Mouse (Mus musculus): ENCODE results near the gene Rnf150. TPM values are rescaled to one million over a fixed set of nuclear protein-coding genes. Genes with fewer than 3 reads are reported as not detected.

Rnf150 gene
- total RNA-seq, 2 experiments from 2014 or later: 48.5 to 48.8 TPM

DNA sequence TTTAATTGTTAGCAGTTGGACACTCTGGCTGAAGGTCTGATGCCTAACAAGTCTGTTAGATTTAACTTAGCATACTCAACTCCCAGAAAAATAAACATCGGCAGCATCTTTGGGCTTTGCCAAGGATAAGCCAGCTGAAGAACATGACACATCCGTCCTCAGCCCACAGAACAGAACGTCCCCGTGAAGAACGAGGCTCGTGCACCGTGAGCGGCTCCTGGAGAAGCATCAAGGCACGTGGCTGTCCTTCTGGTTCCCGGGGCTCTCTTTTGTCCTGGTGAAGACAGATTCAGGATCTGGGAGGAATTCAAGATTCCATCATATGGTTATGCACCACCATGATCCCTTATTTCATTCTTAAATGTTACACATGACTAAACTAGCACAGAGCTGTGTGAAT is 175.4 kb downstream of the Rnf150 start:
- no peak for TF ChIP-seq CTCF (IDR thresholded peaks at IDR 0.05)
- Histone ChIP-seq H3K27ac (0 out of 2 replicates have a peak overlapping the region, but pooled peaks have one; percentile 29), H3K4me3 (no peak overlapping the region)
- peak; percentile 61 to 78 for DNase-seq (ENCODE audit: extremely low spot score in 1 of 2, low spot score in 2 of 2)
- intact Hi-C loops (cut with DNase I): loop anchor here (1.0 to 5.0 kb wide), 2 partner anchors 71 to 173 kb away; no protein-coding TSS in a partner anchor

DNA sequence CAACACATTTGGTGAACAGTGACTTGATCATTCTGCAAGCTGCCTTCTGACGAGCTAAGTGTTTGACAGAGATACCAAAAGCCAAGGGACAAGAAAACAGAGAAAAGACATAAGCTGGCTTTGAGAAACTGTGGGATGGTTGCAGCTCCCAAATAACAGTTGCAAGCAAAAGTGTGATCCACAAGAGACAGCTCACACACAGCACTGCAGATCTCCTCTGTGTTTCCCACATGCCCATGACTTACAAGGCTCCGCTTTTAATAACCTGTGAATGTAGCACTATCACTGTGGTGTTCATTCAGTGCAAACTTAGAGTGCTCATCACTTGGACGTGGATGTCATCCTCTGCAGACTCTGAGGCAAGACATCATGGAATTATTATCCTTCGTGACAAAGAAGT is 178.3 kb downstream of the Rnf150 start:
- intact Hi-C loops (cut with DNase I): no loop called here
- H3K27ac ChIP-seq: no peak overlapping the region
- no peak overlapping the region for H3K4me3 ChIP-seq
- DNase-seq (ENCODE audit: extremely low spot score in 1 of 2, low spot score in 2 of 2): peak in 1 of 2 experiments; percentile 8
- no peak for TF ChIP-seq CTCF (IDR thresholded peaks at IDR 0.05)

DNA sequence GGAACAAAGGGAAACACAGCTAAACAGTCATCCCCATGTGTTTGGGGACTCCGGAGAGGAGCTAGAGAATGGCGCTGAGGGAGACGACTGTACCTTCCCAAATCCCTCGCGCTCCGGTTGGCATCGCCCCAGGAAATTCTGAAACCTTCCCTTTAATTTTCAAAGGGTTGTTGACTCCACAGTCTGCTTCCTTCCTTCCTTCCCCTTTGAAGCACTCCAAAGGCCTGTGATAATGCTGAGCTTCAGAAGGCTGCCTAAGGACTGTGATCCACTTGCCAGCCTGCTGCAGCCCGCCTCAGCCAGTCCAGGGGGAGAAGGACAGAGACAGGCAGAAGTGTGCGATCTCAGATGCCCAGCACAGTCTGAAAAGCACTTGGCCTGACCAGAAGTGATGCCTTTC is 183.8 kb downstream of the Rnf150 start:
- H3K27ac ChIP-seq: no peak overlapping the region
- H3K4me3 ChIP-seq: no peak overlapping the region
- intact Hi-C loops (cut with DNase I): no loop called here
- TF ChIP-seq CTCF (IDR thresholded peaks at IDR 0.05): no peak
- DNase-seq (ENCODE audit: extremely low spot score in 1 of 2, low spot score in 2 of 2): no peak

DNA sequence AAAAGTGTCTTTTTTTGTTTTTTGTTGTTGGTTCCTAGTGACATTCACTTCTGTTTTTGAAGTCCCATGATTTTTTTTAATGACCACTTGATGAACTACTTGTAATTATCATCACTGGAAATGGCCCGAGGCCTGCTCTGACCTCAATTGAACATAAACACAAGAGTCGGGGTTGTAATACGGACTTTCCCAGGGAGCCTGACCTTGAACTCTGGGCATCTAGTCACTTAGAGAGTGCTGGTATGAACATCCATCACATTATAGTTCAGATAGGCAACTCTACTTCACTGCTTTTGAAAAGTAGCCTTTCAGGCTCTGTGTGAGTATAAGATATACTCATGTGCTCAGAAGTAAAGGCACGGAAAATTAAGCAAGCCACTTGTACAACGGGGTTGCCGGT is 185.4 kb downstream of the Rnf150 start:
- H3K27ac ChIP-seq: no peak overlapping the region
- TF ChIP-seq CTCF (IDR thresholded peaks at IDR 0.05): no peak
- H3K4me3 ChIP-seq: no peak overlapping the region
- no peak for DNase-seq (ENCODE audit: extremely low spot score in 1 of 2, low spot score in 2 of 2)
- intact Hi-C loops (cut with DNase I): no loop called here

DNA sequence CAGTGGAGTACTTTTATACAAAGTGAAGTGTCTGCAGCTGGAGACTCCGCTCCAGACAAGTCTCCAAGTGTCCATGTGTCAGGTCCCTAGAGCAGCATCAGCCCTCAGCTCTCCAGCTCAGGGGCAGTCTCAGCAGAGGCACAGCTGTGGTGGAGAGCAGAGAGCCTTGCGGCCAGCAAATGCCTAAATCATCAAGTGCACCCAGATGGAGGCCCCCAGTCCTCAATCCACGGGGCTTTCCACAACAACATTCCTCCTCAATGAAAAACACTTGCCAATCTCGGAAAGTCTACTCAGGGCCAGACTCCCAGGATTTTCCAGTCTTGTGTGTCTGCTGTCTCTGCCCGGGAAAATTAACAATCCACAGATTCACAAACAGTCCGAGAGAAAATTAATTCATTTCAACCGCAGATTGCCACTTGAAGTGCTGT is 186.0 kb downstream of the Rnf150 start:
- no peak overlapping the region for H3K27ac ChIP-seq
- intact Hi-C loops (cut with DNase I): no loop called here
- no peak overlapping the region for H3K4me3 ChIP-seq
- no peak for DNase-seq (ENCODE audit: extremely low spot score in 1 of 2, low spot score in 2 of 2)
- TF ChIP-seq CTCF (IDR thresholded peaks at IDR 0.05): no peak

DNA sequence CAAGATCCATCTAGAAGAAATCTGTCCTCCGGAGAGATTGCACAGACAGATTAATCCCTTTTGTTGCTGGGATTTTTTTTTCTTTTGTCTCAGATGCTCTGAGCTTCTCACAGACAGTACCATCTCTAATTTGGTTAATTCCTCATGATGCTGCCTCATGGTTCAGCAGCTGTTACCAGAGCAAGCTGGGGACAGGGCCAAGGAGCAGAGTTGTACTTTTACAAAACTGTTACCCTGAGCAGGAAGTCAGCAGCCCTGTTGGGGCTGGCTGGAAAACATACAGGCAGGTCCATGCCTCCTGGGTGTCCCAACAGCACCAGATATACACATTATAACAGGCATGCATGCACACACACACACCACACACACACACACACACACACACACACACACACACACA is 186.5 kb downstream of the Rnf150 start:
- no peak overlapping the region for H3K27ac ChIP-seq
- intact Hi-C loops (cut with DNase I): no loop called here
- H3K4me3 ChIP-seq: no peak overlapping the region
- no peak for TF ChIP-seq CTCF (IDR thresholded peaks at IDR 0.05)
- no peak for DNase-seq (ENCODE audit: extremely low spot score in 1 of 2, low spot score in 2 of 2)

DNA sequence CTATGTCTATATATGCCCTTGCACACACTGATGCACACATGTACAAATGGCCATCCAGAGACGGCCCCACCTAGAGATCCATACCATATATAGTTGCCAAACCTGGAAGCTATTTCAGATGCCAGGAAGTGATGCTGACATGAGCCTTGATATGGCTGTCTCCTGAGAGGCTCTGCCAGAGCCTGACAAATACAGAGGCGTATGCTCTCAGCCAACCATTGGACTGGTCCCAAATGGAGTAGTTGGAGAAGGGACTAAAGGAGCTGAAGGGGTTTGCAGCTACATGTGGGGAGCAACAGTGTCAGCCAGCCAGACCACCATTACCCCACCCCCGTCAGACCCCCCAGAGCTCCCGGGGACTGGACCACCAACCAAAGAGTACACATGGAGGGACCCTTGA is 189.7 kb downstream of the Rnf150 start:
- TF ChIP-seq CTCF (IDR thresholded peaks at IDR 0.05): no peak
- H3K27ac ChIP-seq: no peak overlapping the region

DNA sequence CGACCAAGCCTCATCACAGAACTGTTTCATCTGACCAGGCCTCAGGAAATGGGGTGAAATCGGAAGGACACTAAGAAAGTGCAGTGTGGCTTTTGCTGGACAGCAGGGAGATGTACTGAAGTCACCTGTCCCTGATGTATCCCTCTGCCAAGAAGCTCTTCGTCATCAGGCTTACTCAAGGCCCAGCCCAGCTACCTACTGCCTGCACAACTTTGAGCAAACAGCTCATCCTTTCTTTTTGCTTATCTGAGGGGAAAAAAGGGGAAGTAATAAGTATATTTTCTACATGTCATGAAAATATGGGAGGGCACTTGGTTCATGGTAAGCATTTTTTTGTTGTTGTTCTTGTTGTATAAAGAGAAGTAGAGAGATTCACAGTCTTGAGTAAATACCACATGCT is 191.6 kb downstream of the Rnf150 start:
- intact Hi-C loops (cut with DNase I): no loop called here
- Histone ChIP-seq H3K4me3 (no peak overlapping the region), H3K27ac (no peak overlapping the region)
- TF ChIP-seq CTCF (IDR thresholded peaks at IDR 0.05): no peak
- DNase-seq (ENCODE audit: extremely low spot score in 1 of 2, low spot score in 2 of 2): no peak

More for the DNA sequence above, 189.7 kb downstream of the Rnf150 start:
- DNase-seq (ENCODE audit: extremely low spot score in 1 of 2, low spot score in 2 of 2): no peak
- no peak overlapping the region for H3K4me3 ChIP-seq
- intact Hi-C loops (cut with DNase I): no loop called here

DNA sequence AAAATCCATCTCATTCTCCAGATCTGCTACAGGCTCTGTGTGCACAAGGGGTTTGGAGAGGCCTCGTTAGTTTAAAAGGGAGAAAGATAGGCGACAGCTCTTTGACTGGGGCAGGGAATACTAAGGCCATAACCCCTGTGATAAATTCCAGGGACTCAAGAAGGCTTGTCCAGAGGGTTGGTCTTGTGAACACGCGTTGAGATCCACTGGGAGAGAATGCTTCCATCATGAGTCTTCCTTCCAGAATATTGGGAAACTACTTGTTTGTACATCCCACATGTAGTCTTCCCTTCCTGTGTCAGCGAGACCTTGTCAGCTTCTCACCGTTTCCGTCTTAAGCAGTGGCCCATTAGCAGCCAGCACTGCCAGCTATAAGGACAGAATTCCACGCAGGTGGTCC is 195.8 kb downstream of the Rnf150 start:
- Histone ChIP-seq H3K27ac (no peak overlapping the region), H3K4me3 (no peak overlapping the region)
- DNase-seq (ENCODE audit: extremely low spot score in 1 of 2, low spot score in 2 of 2): no peak
- intact Hi-C loops (cut with DNase I): no loop called here
- no peak for TF ChIP-seq CTCF (IDR thresholded peaks at IDR 0.05)

DNA sequence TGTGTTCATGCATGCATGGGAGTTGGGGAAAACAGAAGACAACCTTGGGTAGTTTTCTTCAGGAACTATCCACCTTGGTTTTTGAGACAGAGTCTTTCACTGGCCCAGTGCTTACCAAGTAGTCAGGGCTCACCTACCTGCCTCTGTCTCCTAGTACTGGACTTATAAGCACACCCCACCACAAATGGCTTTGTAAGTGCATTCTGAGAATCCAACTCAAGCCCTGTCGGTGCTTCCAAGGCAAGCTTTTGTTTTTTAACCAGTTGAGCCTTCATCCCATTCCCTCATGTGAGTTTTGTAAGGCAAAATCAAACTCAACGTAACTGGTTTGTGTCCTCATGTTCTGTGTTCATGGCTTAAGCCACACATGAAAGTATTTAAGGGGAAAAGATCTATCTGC is 196.9 kb downstream of the Rnf150 start:
- no peak for TF ChIP-seq CTCF (IDR thresholded peaks at IDR 0.05)
- intact Hi-C loops (cut with DNase I): no loop called here
- no peak for DNase-seq (ENCODE audit: extremely low spot score in 1 of 2, low spot score in 2 of 2)
- Histone ChIP-seq H3K4me3 (no peak overlapping the region), H3K27ac (no peak overlapping the region)

DNA sequence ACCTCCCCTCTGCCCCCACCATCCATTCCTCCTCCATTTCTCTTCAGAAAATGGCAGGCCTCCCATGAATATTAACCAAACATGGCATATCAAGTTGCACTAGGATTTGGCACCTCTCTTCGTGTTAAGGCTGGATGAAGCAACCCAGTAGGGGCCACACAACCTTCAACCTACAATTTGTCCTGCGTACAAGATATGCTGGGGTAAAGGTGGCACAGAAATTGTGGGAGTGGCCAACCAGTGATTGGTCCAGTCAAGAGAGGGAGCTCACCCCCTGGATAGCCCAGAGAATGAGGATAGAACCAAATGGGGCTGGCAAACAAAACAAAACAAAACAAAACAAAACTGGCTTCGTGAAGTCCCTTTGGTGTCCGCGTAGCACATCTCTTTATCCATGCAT is 198.1 kb downstream of the Rnf150 start:
- no peak for DNase-seq (ENCODE audit: extremely low spot score in 1 of 2, low spot score in 2 of 2)
- intact Hi-C loops (cut with DNase I): no loop called here
- Histone ChIP-seq H3K4me3 (no peak overlapping the region), H3K27ac (no peak overlapping the region)
- TF ChIP-seq CTCF (IDR thresholded peaks at IDR 0.05): no peak

DNA sequence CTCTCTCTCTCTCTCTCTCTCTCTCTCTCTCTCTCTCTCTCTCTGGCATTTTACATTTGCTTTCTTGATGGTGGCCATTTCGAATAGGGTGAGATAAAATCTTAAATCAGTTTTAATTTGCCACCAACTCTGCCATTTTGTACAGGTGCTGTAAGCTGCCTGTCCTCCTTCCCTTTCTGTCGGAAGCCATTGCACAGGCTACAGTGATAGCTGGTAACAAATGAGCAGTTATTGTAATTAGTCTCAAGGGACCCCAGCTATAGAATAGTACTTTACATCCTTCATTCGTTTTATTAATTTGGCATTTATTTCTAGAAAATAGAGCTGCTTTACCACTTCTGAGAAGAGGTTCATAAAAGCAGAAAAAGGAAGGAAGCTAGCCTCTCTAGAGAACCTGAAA is 198.7 kb downstream of the Rnf150 start:
- no peak overlapping the region for H3K4me3 ChIP-seq
- intact Hi-C loops (cut with DNase I): no loop called here
- no peak for TF ChIP-seq CTCF (IDR thresholded peaks at IDR 0.05)
- no peak overlapping the region for H3K27ac ChIP-seq
- DNase-seq (ENCODE audit: extremely low spot score in 1 of 2, low spot score in 2 of 2): no peak

DNA sequence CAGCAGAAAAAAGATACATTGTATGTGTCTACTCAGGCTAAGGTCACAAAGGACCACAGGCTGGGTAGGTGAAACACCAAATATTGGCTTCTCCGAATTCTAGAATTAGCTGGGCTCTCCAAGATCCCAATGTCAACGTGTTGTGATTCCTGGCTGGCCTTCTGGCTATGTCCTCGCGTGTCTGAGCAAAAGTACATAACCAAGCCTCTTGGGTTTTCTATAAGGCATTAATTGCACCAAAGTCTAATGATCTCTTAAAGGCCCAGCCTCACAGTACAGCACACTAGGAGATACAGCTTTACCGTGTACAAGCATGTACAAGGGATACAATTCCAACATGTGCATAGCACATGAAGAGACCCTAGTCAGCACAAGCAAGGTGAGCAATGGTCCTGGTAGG is 199.1 kb downstream of the Rnf150 start:
- intact Hi-C loops (cut with DNase I): no loop called here
- TF ChIP-seq CTCF (IDR thresholded peaks at IDR 0.05): no peak

DNA sequence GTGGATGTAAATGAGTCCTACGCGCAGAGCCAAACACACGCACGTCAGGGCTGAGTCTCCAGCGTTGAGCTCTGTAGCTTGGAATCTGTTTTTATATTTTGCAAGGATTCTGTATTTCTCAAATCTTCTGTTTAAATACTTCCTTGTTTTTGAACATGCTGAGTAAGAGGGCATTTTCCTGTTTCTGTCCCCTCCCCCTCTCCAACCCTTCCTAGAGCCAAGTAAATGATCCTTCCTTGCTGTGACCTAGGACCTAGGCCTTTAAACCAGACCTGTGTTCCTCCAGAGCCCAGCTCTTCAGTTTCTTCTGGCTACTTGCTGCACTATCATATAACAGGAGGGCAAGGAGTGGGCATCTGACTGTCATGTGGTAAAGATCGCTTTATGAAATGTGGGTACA is 200.9 kb downstream of the Rnf150 start:
- intact Hi-C loops (cut with DNase I): no loop called here
- TF ChIP-seq CTCF (IDR thresholded peaks at IDR 0.05): no peak
- no peak for DNase-seq (ENCODE audit: extremely low spot score in 1 of 2, low spot score in 2 of 2)
- H3K27ac ChIP-seq: no peak overlapping the region
- no peak overlapping the region for H3K4me3 ChIP-seq

More for the DNA sequence above, 199.1 kb downstream of the Rnf150 start:
- DNase-seq (ENCODE audit: extremely low spot score in 1 of 2, low spot score in 2 of 2): no peak
- Histone ChIP-seq H3K27ac (no peak overlapping the region), H3K4me3 (no peak overlapping the region)

All from left cerebral cortex, adult 2 months (tissue).